Mouse (Mus musculus) brain, adult 2 months (tissue): Measurements from ENCODE around the gene Slco3a1.
A peak's percentile ranks its signal among the peaks of the same experiment; 100 is the strongest.

Experiments
- DNase-seq: peaks from one replicate; pipeline ENCODE4 v3.0.0; 2011; ENCODE audit warnings: low read depth, low spot score

Slco3a1 gene

DNA sequence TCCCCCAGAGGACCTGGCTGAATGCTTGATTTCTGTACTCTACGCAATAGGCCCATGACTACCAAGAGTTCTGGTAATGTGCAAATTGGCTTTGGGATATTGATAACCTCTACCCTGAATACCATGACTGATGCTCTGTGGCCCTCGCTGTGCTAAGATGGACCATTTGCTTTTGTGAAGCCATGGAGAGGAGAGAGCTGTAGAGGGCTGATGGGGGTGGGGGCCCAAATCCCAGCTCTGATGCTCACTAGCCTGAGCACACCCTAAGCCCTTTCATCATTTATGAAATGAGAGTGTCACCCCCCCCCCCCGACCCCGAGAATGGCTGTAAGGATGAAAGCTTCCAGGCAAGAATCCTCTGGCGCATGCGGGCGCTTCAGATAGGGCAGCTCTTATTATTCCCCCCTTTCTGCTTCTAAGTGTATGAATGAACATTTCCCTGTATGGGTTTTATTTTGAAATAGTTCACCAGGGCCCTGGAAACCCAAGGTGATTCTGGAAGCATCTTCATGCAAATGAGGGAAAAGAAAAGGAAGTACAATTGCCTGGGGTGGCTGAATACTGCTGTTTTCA is 206.2 kb downstream of the Slco3a1 start:
- no peak for DNase-seq

GRCm38 (mm10) chr7:74347026-74347425 is 207.6 kb downstream of the Slco3a1 start:
- peak; percentile 73 for DNase-seq

- no peak for DNase-seq
These were observed 208.1 kb downstream of the Slco3a1 start for GRCm38 (mm10) chr7:74346451-74346850.

DNA sequence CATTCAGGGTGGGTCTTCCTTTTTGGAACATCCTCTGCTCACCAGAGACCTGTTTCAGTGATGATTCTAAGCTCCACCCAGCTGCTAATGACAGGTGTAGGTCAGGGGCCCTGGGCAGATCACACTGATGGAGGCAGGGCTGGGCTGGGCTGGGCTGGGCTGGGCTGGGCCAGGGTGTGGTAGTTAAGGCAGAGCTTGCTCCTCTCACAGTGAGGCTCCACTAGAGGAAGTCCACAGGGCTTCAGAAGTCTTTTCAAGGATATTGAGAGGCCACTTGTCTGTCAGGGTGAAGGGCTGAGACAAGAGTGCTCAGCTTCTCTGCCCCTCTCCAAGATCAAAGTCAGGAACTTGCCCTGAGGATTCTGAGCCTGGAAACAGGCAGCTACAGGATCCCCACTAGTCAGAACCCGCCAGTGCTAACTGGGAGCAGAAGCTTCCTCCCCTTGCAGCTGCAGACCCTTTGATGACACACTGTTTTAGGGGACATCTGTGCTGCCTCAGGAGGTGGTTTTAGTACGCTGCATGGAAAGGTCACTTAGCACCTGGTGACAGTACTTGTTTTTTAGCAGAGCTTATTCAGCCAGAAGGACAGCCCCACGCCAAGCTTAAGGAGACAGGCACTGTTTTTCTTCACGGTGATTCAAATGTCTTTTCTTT is 213.3 kb downstream of the Slco3a1 start:
- DNase-seq: peak; percentile 35

- DNase-seq: no peak
These were observed 214.1 kb downstream of the Slco3a1 start for GRCm38 (mm10) chr7:74340419-74340954.

DNA sequence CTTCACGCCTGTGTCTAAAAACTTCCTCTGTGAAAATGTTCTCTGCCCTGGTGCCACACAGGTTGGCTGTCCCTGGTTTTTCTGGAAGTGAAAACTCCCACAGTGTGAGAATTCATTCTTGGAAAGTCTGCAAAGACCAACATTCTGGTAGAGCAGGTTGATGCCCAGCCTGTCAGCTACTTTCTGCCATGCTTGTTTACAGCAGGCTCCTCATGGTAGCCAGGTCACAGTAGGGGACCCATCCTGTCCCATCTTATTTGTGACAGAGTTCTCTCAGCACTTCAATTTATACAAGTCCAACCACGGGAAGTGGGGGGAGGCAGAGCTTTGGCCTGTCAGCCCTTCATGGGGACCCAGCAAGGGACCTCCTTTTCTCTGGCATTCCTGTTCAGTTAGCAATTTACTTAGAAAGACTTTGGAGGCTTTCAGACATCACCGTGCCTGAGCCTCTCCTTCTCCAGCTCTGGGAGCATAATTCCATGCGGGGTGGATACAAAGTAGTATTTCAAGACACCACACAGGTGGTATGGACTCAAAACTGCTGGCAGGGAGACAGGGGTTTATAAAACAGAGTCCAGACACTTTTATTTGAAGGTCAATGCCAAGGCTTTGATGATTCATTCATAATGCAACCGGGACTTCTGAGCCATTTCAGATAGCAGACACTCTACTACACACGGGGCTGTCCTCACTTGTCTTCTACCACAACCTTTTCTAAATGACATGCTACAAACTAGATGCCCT is 216.7 kb downstream of the Slco3a1 start:
- peak; percentile 74 for DNase-seq

DNA sequence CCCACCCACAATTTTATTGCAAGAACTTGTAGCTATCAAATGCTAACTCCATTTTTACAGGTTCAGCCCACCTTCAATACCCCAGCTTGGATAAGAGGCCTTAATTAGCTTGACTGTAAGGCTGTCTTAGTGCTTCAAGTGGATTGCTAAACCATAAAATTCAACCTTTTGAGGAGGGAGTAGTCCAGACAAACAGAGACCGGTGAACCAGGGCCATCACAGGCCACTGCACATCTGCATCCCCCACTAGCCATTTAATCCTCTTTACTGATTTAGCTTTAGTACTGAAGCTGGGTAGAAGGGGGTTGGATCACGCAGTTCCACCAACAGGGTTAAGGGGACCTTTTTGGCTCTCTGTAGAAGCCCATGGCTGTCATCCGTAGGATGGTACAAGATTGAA is 222.3 kb downstream of the Slco3a1 start:
- DNase-seq: no peak

GRCm38 (mm10) chr7:74330858-74331726 is 223.5 kb downstream of the Slco3a1 start:
- no peak for DNase-seq

DNA sequence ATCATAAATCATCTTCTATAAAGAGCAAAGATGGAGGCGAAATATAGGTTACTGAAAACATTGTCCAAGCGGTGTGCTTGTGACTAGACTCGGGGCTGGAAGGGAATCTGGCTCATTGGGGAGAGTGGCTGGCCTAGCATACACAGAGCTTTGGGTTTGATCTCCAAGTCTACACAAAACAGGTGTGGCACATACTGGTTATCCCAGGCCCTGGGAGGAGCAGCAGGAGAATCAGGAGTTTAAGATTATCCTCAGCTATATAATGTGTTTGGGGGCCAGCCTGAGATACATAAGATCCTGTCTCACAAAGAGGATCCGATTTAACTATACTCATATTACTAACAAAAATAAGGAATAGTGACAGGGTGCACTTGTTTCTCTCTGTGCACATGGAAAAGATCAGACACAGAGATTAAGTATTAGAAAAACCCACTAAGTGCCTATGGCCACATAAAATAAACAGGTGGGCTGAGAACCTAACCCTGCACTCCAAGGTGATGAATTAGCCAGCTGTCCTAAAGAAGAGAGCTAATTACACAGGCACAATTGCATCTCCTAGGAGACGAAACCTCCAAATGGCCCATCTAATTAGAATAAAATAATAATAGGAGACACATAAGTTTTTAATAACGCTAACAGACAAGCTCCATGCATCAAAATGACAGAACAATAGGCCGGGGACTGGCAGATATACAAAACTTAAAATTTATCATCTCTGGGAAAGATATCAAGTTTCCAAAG is 224.3 kb downstream of the Slco3a1 start:
- DNase-seq: no peak

- DNase-seq: no peak
These were observed 225.6 kb downstream of the Slco3a1 start for GRCm38 (mm10) chr7:74329004-74329403.

- no peak for DNase-seq
These were observed 226.9 kb downstream of the Slco3a1 start for GRCm38 (mm10) chr7:74327716-74328115.

GRCm38 (mm10) chr7:74325052-74325451 is 229.5 kb downstream of the Slco3a1 start:
- peak; percentile 87 for DNase-seq

DNA sequence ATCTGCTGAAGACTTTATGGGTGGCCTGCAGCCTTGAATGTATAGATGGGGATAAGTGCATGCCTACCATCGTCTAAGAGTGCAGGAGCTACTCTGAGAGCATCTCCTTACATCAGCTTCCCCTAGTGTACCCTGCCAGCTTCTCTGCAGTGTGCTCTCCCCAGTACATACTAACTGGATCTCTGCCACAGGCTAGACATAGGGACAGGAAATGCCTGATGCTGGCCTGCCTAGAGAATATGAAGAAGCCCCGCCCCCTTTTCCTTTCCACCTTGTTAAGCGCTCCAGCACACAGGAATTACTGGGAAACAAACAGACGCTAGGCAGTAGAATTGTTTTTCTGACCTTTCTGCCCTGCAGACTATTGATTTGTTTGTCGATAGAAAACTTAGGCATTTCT is 230.9 kb downstream of the Slco3a1 start:
- peak; percentile 55 for DNase-seq

DNA sequence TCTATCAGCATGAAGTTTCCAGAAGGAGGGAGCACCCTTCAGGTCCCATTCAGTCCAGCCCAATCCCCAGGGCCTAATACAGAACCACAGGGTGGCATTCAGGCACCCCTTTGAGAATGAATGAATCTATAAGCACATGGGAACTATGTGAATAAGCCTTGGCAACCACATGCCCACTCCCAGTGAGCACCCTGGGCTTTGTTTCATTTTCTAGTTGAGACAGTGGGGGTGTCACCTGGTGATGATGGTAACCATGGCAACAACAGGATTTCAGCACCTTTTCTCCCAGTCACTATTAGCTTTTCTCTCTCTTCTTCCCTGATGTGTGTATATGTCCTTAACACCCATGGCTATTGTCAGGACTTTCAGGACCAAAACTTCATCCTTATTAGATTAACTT is 231.4 kb downstream of the Slco3a1 start:
- DNase-seq: peak; percentile 64

DNA sequence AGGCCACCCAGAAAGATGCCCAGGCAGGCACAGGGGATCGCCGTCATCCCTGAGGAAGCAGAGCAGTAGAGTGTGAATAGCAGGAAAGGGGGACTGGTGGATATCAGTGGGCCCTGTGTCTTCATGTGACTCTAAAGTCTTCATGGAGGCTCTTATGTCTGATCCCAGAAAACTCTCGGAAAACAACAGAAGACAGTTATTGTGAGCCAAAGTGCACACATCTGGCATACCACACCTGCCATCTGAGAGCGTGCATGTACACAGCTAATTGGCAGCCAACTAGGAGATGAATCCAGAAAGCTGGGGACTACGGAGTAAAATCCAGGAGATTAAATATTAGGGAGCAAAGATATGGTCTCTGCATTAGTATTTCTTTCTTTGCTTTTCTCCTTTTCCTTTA is 233.9 kb downstream of the Slco3a1 start:
- no peak for DNase-seq

DNA sequence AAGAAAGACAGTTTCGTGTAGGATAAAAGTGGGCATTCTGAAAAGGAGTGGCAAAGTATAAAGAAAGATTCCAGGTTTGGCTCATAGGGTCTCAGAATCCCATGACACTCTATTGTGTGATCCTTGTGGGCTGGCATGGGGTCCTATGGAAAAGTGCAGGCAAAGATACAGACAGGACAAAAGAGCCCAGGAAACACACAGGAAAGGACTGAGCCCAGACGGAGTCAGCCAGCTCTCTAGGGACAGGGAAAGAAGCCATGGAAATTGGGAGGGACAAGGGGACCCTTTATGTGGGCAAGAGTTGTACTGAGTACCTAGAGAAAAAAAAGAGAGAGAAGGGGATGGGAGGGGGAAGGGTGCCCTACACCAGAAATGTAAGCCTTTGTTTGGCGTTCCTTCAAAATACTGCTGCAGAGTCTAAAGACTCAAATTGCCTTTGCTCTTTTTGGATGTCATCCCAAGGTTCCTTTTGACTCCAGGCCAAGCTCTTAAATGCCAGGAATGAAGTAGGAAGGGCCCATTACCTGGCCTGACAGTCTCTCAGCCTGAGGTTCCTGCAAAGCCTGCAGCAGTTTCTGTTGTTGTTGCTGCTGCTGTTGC is 238.6 kb downstream of the Slco3a1 start:
- peak; percentile 82 for DNase-seq

DNA sequence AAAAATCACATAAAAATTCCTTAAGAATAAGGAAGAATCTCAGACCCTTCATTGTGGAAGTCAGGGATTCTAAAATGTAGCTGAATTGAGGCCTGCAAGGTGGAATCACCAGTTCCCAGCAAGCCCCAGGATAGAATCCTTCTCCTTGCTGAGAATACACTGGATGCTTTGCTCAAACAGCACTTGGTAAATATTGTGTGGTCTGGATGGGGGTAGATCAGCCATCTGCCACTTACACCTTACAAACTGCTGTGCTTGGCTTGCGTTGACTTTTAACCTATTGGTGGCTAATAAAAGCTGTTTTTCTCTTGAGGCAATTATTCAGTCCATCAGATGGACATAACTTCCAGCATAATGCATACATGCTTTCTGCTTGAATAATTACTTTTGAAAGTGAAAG is 240.3 kb downstream of the Slco3a1 start:
- peak; percentile 67 for DNase-seq

DNA sequence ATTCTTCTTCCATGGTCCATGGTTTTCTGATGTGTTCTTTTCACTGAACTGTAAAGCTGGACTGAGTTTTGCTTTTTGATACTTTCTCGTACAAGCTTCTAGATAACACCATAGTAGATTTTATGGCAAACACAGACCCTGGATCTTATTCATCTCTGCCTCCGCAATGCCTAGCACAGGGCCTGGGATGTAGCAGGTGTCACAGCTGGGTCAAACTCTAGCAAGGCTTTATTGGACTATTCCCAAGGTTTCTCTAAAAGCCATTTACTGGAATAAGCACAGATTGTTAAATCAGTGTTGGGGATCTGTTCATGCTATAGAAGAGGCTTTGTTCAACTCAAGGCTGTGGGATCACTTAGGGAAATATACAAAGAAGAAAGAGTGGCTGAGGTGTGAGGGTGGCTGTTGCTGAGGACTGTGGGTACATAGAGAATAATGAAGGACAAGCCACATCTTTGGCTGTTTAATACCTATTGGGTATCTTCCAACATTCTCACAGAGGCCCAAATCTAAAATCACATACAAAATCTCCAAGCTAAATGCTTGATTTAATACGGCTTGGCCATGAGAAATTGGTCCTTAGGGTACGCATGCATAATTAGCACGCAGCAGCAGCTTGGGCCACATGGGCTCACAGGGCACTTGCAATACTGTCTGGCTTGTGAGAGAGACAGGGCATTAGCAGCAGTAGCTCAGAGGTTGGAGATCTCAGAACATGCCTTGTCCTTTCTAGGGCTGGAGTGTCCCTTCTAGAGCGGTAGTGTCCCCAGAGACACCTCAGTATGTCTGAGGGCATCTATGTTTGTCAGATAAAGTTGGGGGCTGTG is 241.1 kb downstream of the Slco3a1 start:
- DNase-seq: no peak

DNA sequence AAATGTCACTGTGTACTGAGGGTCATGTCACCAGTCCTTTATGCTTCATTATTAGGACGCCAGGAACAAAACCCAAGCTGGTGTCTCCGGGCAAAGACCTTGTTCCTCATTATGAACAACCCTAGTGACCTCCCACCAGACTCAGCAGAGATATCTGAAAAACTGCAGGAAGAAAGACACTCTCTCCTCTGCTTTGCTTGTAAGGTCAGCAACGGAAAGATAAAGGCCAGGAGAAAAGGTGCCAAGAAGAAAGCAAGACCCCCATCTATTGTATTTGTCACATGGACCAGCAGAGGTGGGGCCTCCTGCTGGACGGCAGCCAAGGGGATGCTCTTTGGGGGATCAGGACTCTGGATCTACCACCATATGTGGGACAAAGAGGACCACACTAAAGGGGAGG is 243.0 kb downstream of the Slco3a1 start:
- no peak for DNase-seq
